Mouse (Mus musculus): Measurements from ENCODE around the gene Gm3045. TPM values are rescaled to one million over a fixed set of nuclear protein-coding genes. Genes with fewer than 3 reads are reported as not detected.

The Gm3045 gene
- total and polyA plus RNA-seq, 3 experiments, result not detected

GRCm38 (mm10) chr13:56397572-56397971, 28.8 kb upstream of the Gm3045 start:
- DNase-seq (ENCODE audit: extremely low read depth), result no peak
- H3K9me3 ChIP-seq (replicated peaks; ENCODE audit: low read length), result no peaks in the 10 kb centered on the region
- in situ Hi-C loops (cut with MboI; ENCODE audit: low pct_ligation_motif_present, low pct_unique_long_range_greater_than_20kb, low sequenced_read_pairs), result no loop called here

DNA sequence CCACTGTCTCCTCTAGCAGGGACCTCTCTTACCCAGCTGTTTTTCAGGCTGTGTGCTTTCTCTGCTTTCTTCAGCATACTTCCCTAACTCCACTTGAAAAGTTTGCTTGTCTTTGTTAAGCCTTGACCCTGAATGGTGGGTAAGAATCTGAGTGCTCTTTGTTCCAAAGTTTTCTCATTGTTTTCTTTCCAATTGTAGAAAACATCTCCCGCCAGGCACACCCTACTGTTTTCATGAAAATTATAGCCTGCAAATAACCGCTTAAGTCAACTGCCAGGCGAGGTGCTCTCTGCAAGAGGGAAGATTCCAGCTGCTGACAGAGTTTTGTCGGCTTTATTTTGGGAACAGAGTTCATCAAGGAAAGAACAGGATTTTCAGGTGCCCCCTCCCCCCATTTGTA, 25.2 kb upstream of the Gm3045 start:
- Histone ChIP-seq H3K4me1 (ENCODE audit: control insufficient read depth in 1 of 2, insufficient read depth in 2 of 2) (peaks cover 0 to 59% of the 10 kb centered on the region in 2 experiments; a peak in 3 of 4 replicates), H3K9me3 (replicated peaks; ENCODE audit: low read length) (no peaks in the 10 kb centered on the region), H3K27me3 (replicated peaks) (peaks cover 6% of the 10 kb centered on the region), H3K79me2 (replicated peaks; ENCODE audit: control insufficient read depth, extremely low read depth, insufficient read depth, poor library complexity, severe bottlenecking) (no peaks in the 10 kb centered on the region), H3K9ac (ENCODE audit: insufficient read depth, low read depth) (no peak overlapping the region), H3K4me2 (ENCODE audit: insufficient read depth, low read depth, poor library complexity, severe bottlenecking) (no peak overlapping the region), H3K36me3 (replicated peaks in 1 of 2; ENCODE audit: control insufficient read depth in 1 of 2, insufficient read depth in 1 of 2, low read length in 1 of 2) (no peaks in the 10 kb centered on the region), H3K4me3 (replicated peaks in 1 of 3; ENCODE audit: low read depth in 2 of 3, low read length in 2 of 3, poor library complexity in 1 of 3) (no peak overlapping the region), H3K27ac (ENCODE audit: insufficient read depth, low read depth) (no peak overlapping the region)
- DNase-seq (ENCODE audit: extremely low read depth), result no peak
- in situ Hi-C loops (cut with MboI; ENCODE audit: low pct_ligation_motif_present, low pct_unique_long_range_greater_than_20kb, low sequenced_read_pairs), result no loop called here
- dilution Hi-C loops (cut with MboI; ENCODE audit: extremely low pct_ligation_motif_present, extremely low pct_unique_long_range_greater_than_20kb, low sequenced_read_pairs), result no loop called here
- TF ChIP-seq RCOR1 (conservative IDR thresholded peaks at IDR 0.05; ENCODE audit: low read depth, low read length) (no peak), IRF4 (IDR thresholded peaks at IDR 0.05; ENCODE audit: low read depth, low read length) (no peak), EP300 (IDR thresholded peaks at IDR 0.05; ENCODE audit: low read length) (no peak), POLR2AphosphoS2 (IDR thresholded peaks at IDR 0.05; ENCODE audit: low read depth, low read length) (no peak), ZKSCAN1 (IDR thresholded peaks at IDR 0.05; ENCODE audit: borderline replicate concordance, low read depth, low read length) (no peak), NRF1 (IDR thresholded peaks at IDR 0.05; ENCODE audit: low read depth, low read length) (no peak), BHLHE40 (IDR thresholded peaks at IDR 0.05; ENCODE audit: low read depth, low read length) (no peak), ZC3H11A (IDR thresholded peaks at IDR 0.05; ENCODE audit: low read depth, low read length) (no peak), RAD21 (IDR thresholded peaks at IDR 0.05; ENCODE audit: low read depth, low read length) (no peak), ETS1 (conservative IDR thresholded peaks at IDR 0.05; ENCODE audit: low read depth, low read length) (no peak), SIN3A (IDR thresholded peaks at IDR 0.05; ENCODE audit: low read length) (no peak), JUN (IDR thresholded peaks at IDR 0.05; ENCODE audit: insufficient read depth, low read depth, low read length) (no peak), MAZ (IDR thresholded peaks at IDR 0.05; ENCODE audit: low read depth, low read length) (no peak)

More at GRCm38 (mm10) chr13:56397572-56397971, 28.8 kb upstream of the Gm3045 start:
- no peak for TF ChIP-seq MYC (IDR thresholded peaks at IDR 0.05; ENCODE audit: low read depth, low read length)
- no peak for TF ChIP-seq JUN (IDR thresholded peaks at IDR 0.05; ENCODE audit: insufficient read depth, low read depth, low read length)
- no peak for TF ChIP-seq SIN3A (IDR thresholded peaks at IDR 0.05; ENCODE audit: low read length)
- TF ChIP-seq UBTF (IDR thresholded peaks at IDR 0.05; ENCODE audit: low read depth, low read length), result no peak
- no peak for TF ChIP-seq RAD21 (IDR thresholded peaks at IDR 0.05; ENCODE audit: low read depth, low read length)
- no peak for TF ChIP-seq NRF1 (IDR thresholded peaks at IDR 0.05; ENCODE audit: low read depth, low read length)
- TF ChIP-seq ZNF384 (IDR thresholded peaks at IDR 0.05; ENCODE audit: low read depth, low read length), result no peak
- TF ChIP-seq EP300 (IDR thresholded peaks at IDR 0.05; ENCODE audit: low read length), result no peak
- TF ChIP-seq BHLHE40 (IDR thresholded peaks at IDR 0.05; ENCODE audit: low read depth, low read length), result no peak
- TF ChIP-seq JUND (conservative IDR thresholded peaks at IDR 0.05; ENCODE audit: low read depth, low read length), result no peak
- no peak for TF ChIP-seq USF2 (conservative IDR thresholded peaks at IDR 0.05; ENCODE audit: low read depth, low read length)
- TF ChIP-seq CTCF (conservative IDR thresholded peaks at IDR 0.05 in 1 of 2, IDR thresholded peaks at IDR 0.05 in 1 of 2; ENCODE audit: low read depth in 2 of 2, low read length in 2 of 2), result no peak
- TF ChIP-seq POLR2A (IDR thresholded peaks at IDR 0.05; ENCODE audit: low read depth, low read length), result no peak
- no peak for TF ChIP-seq ETS1 (conservative IDR thresholded peaks at IDR 0.05; ENCODE audit: low read depth, low read length)
- no peak for TF ChIP-seq USF1 (IDR thresholded peaks at IDR 0.05; ENCODE audit: low read depth, low read length)
- no peak for TF ChIP-seq SMC3 (IDR thresholded peaks at IDR 0.05; ENCODE audit: low read depth, low read length)
- Histone ChIP-seq H3K27ac (ENCODE audit: insufficient read depth, low read depth) (no peak overlapping the region), H3K4me3 (replicated peaks in 1 of 3; ENCODE audit: low read depth in 2 of 3, low read length in 2 of 3, poor library complexity in 1 of 3) (no peak overlapping the region), H3K27me3 (replicated peaks) (peaks cover 39% of the 10 kb centered on the region), H3K4me2 (ENCODE audit: insufficient read depth, low read depth, poor library complexity, severe bottlenecking) (no peak overlapping the region), H3K9ac (ENCODE audit: insufficient read depth, low read depth) (no peak overlapping the region), H3K79me2 (replicated peaks; ENCODE audit: control insufficient read depth, extremely low read depth, insufficient read depth, poor library complexity, severe bottlenecking) (no peaks in the 10 kb centered on the region), H3K36me3 (replicated peaks in 1 of 2; ENCODE audit: control insufficient read depth in 1 of 2, insufficient read depth in 1 of 2, low read length in 1 of 2) (no peaks in the 10 kb centered on the region), H3K4me1 (ENCODE audit: control insufficient read depth in 1 of 2, insufficient read depth in 2 of 2) (peaks cover 0 to 28% of the 10 kb centered on the region in 2 experiments; a peak in 3 of 4 replicates)
- dilution Hi-C loops (cut with MboI; ENCODE audit: extremely low pct_ligation_motif_present, extremely low pct_unique_long_range_greater_than_20kb, low sequenced_read_pairs), result no loop called here
